Mouse (Mus musculus) hindbrain, embryonic 15.5 days (tissue): Measurements from ENCODE around the gene Atxn7l1. TPM values are rescaled to one million over a fixed set of nuclear protein-coding genes. Genes with fewer than 3 reads are reported as not detected.

Source experiments
- ATAC-seq: fragments of 200-750 bp; cut with Nextera tagmentation; 2 replicates; pipeline ENCODE4 v1.8.0; 2017; ENCODE audit warnings: low read depth, moderate number of reproducible peaks, moderate TSS enrichment; ENCODE audit not compliant: low FRiP score
- H3K27ac ChIP-seq: fragments of 300-500 bp; sonication (generic); replicated peaks from 2 replicates; pipeline ENCODE4 v1.5.1; 2015; ENCODE audit warnings: mild to moderate bottlenecking, inconsistent platforms
- H3K27me3 ChIP-seq: fragments of 300-500 bp; sonication (generic); 2 replicates; pipeline ENCODE4 v1.6.1; 2015; ENCODE audit warnings: control low read depth, inconsistent platforms
- H3K36me3 ChIP-seq: fragments of 300-500 bp; sonication (generic); 2 replicates; pipeline ENCODE4 v1.6.1; 2015; ENCODE audit warnings: control low read depth, inconsistent platforms
- H3K4me1 ChIP-seq: fragments of 300-500 bp; sonication (generic); replicated peaks from 2 replicates; pipeline ENCODE4 v1.6.1; 2015; ENCODE audit warnings: control low read depth, inconsistent platforms
- H3K4me2 ChIP-seq: fragments of 300-500 bp; sonication (generic); 2 replicates; pipeline ENCODE4 v1.6.1; 2015; ENCODE audit warnings: moderate library complexity, mild to moderate bottlenecking, inconsistent platforms
- H3K4me3 ChIP-seq: fragments of 300-500 bp; sonication (generic); 2 replicates; pipeline ENCODE4 v1.5.1; 2015; ENCODE audit warnings: mild to moderate bottlenecking, inconsistent platforms
- H3K9ac ChIP-seq: fragments of 300-500 bp; sonication (generic); 2 replicates; pipeline ENCODE4 v1.6.1; 2015; ENCODE audit warnings: inconsistent platforms
- H3K9me3 ChIP-seq: fragments of 300-500 bp; sonication (generic); 2 replicates; pipeline ENCODE4 v1.6.1; 2016; ENCODE audit warnings: control low read depth, inconsistent platforms
- WGBS: fragments of 180-500 bp; shearing (Covaris S2); methylation state at CpG from one replicate; pipeline ENCODE4 v1.1.7; 2015; 5-methylcytosine and 5-hydroxymethylcytosine counted together
- polyA plus RNA-seq: library from polyadenylated mRNA; unstranded; fragments of >200 nt; fragmentation: Nextera tagmentation; extraction: Ambion mirVana; gene quantifications from 2 replicates; pipeline ENCODE4 v1.2.1, GENCODE M21; 2015

Atxn7l1 gene
- polyA plus RNA-seq, result 19.3 and 23.6 TPM in 2 replicates

DNA sequence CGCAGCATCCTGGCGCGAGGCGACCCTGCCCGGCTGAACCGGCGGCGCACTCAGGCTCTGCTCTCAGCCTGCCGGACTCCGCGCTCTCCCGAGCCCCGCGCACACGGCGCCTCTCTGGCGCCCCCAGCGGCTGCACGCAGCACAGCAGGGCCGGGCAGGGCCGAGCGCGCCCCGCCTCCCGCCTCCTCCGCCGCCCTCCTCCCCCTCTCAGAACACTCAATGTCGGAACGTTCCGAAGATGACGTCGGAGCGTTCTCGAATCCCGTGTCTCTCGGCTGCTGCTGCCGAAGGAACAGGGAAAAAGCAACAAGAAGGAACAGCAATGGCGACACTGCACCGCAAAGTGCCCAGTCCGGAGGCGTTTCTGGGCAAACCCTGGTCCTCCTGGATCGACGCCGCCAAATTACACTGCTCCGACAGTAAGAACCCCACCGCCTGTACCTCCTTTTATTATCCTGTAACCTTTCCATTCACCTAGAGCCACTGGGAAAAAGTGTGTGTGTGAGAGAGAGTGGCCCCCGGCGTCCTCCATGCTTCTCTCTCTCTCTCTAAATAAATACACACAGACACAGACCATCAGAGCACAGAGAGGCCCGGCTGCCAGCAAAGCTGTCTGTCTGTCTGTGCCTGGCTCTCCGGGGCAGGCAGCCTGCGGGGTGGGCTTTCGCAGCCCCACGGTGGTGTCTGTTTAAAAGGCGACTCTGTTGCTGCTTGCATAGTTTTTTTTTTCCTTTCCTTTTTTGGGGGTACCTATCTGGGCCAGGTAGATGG is at the start of gene Atxn7l1:
TSS of gene Atxn7l1 (plus strand) at position 197 of the 771 bp plus-strand sequence.
- WGBS, result under 1% methylated on average over 53 of the region's 54 CpGs
- Histone ChIP-seq H3K9me3 (no peaks in the 10 kb centered on the region), H3K36me3 (no peaks in the 10 kb centered on the region), H3K9ac (peak within 1 kb of the TSS; percentile 85), H3K4me3 (peak within 1 kb of the TSS; percentile 62), H3K27me3 (0 out of 2 replicates have a peak, but pooled peaks cover 5% of the 10 kb centered on the region), H3K4me2 (peak within 1 kb of the TSS; percentile 91), H3K27ac (peak within 1 kb of the TSS; percentile 85), H3K4me1 (peaks cover 32% of the 10 kb centered on the region)
- peak; percentile 95 for ATAC-seq

- Histone ChIP-seq H3K9ac (no peak overlapping the region), H3K4me3 (no peak overlapping the region), H3K27ac (no peak overlapping the region), H3K36me3 (no peaks in the 10 kb centered on the region), H3K27me3 (no peaks in the 10 kb centered on the region), H3K4me1 (peaks cover 23% of the 10 kb centered on the region), H3K9me3 (no peaks in the 10 kb centered on the region), H3K4me2 (no peak overlapping the region)
- WGBS, result 53% methylated on average over 8 of the region's 8 CpGs
- ATAC-seq, result 0 out of 2 replicates have a peak, but pooled peaks have one; percentile 43
Measured at GRCm38 (mm10) chr12:33101627-33102026, 45.9 kb upstream of the Atxn7l1 start.

- 18% methylated on average over 15 of the region's 15 CpGs for WGBS
- Histone ChIP-seq H3K9ac (no peak overlapping the region), H3K4me1 (peaks cover 30% of the 10 kb centered on the region), H3K9me3 (no peaks in the 10 kb centered on the region), H3K4me2 (peak overlapping the region; percentile 13; the same call in 1 of the 2 replicates), H3K27ac (peak overlapping the region; percentile 59; the same call in 1 of the 2 replicates), H3K4me3 (no peak overlapping the region), H3K36me3 (no peaks in the 10 kb centered on the region), H3K27me3 (no peaks in the 10 kb centered on the region)
- ATAC-seq, result peak; percentile 40; the same call in 1 of the 2 replicates
Measured at GRCm38 (mm10) chr12:33102342-33103115, 45.0 kb upstream of the Atxn7l1 start.

DNA sequence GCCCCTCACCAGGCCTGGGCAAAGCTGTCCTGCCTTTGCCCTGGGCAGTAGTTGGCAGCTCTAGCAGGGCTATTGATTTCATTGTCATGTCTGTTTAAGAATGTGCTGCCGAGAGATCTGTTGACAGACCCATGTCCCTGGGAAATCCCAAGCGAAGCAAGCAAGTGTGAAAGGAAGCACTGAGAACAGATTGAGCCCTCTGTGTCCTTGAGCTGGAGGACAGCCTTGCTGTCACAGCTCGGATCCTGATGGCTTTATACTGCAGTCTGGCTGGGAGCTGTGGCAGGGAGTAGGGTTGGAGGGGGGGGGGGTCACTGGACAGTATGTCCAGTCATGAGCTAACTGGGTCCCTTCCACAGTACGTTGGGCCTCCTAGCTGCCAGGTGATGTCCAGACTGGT is 41.8 kb upstream of the Atxn7l1 start:
- H3K4me1 ChIP-seq, result peaks cover 36% of the 10 kb centered on the region
- no peak overlapping the region for H3K4me3 ChIP-seq
- H3K9me3 ChIP-seq, result no peaks in the 10 kb centered on the region
- 48% methylated on average over 4 of the region's 4 CpGs for WGBS
- no peaks in the 10 kb centered on the region for H3K36me3 ChIP-seq
- no peak overlapping the region for H3K9ac ChIP-seq
- no peak overlapping the region for H3K27ac ChIP-seq
- no peaks in the 10 kb centered on the region for H3K27me3 ChIP-seq
- no peak overlapping the region for H3K4me2 ChIP-seq
- ATAC-seq, result peak; percentile 68

DNA sequence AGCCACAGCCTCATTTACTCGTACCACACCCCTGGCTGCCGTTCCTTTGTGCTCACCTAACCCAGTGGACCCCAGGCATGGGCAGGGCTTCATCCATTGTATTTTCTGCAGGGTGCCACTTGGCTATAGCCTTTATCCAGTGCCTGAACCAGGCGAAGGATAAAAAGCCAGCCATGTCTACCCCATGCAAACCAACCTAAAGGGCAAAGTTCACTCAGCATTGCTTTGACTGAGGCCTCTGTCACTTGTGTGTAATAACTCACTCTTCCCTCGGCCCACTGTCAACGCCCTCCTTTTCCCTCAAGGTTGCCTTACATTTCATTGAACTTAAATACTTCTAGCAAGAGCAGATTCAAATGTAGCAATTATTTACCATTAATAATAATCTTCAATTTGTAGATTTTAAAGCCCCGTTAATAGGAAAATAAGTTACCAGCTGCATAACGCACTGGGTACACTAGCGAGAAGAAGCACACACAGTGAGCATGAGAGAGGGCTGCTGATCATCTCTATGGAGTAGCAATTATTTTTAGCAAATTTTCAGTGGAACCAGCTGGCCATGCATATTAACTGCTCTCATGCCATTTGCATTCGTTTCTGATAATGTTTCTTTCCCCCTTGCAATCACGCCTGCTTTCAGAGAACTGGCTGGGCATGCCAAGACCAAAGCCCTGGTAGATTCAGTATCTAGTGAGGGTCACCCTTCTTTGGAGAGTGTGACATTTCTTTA is 40.9 kb upstream of the Atxn7l1 start:
- H3K4me1 ChIP-seq, result peaks cover 36% of the 10 kb centered on the region
- no peak overlapping the region for H3K9ac ChIP-seq
- H3K27ac ChIP-seq, result no peak overlapping the region
- WGBS, result 54% methylated on average over 10 of the region's 10 CpGs
- H3K36me3 ChIP-seq, result no peaks in the 10 kb centered on the region
- no peak for ATAC-seq
- H3K9me3 ChIP-seq, result no peaks in the 10 kb centered on the region
- no peak overlapping the region for H3K4me2 ChIP-seq
- H3K27me3 ChIP-seq, result no peaks in the 10 kb centered on the region
- H3K4me3 ChIP-seq, result no peak overlapping the region

GRCm38 (mm10) chr12:33109531-33109930 is 38.0 kb upstream of the Atxn7l1 start:
- no peak overlapping the region for H3K4me2 ChIP-seq
- no peaks in the 10 kb centered on the region for H3K36me3 ChIP-seq
- no peaks in the 10 kb centered on the region for H3K9me3 ChIP-seq
- H3K27ac ChIP-seq, result no peak overlapping the region
- H3K4me3 ChIP-seq, result no peak overlapping the region
- peak; percentile 70; the same call in 1 of the 2 replicates for ATAC-seq
- no peaks in the 10 kb centered on the region; the same call in 1 of the 2 replicates for H3K27me3 ChIP-seq
- peaks cover 27% of the 10 kb centered on the region for H3K4me1 ChIP-seq
- H3K9ac ChIP-seq, result no peak overlapping the region

GRCm38 (mm10) chr12:33110894-33111471 is 36.5 kb upstream of the Atxn7l1 start:
- H3K27ac ChIP-seq, result peak overlapping the region; percentile 12
- H3K4me1 ChIP-seq, result peaks cover 22% of the 10 kb centered on the region
- H3K4me2 ChIP-seq, result no peak overlapping the region
- H3K36me3 ChIP-seq, result no peaks in the 10 kb centered on the region
- H3K4me3 ChIP-seq, result no peak overlapping the region
- no peak overlapping the region for H3K9ac ChIP-seq
- H3K27me3 ChIP-seq, result no peaks in the 10 kb centered on the region; the same call in 1 of the 2 replicates
- 22% methylated on average over 14 of the region's 14 CpGs for WGBS
- no peaks in the 10 kb centered on the region for H3K9me3 ChIP-seq
- ATAC-seq, result peak; percentile 38

DNA sequence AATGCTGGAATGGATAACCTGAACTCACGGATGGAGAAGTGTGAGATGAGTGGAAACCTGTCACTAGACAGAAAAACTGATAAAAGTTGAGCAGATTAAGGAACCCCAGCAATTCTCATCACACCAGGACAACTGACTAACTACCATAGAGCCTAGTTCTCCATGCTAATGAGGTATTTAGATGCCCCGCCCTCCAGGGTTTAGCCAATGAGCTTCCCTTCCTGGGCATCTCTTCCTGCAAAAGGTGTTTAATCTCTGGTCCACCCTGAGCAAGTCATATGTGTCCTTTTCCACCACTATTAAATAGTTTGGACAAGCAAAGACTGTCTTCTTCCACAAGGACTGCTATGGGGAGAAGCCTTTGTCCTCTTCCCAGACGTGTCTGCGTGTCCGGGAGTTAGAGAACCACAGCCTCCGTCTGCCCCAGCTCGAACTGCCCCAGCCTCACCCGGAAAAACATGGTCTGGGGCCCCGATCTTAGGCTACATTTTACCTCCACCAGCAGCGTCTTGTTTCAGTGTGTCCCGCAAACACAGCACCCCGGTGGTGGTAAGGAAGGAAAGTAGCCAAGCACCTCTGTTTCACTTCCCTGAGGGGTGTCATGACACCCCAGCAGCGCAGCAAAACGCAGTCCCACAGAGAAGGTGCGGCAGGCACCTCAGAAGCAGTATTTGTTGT is 28.7 kb upstream of the Atxn7l1 start:
- WGBS, result 42% methylated on average over 15 of the region's 15 CpGs
- H3K9me3 ChIP-seq, result no peaks in the 10 kb centered on the region
- no peaks in the 10 kb centered on the region for H3K36me3 ChIP-seq
- no peak overlapping the region for H3K4me2 ChIP-seq
- H3K27me3 ChIP-seq, result no peaks in the 10 kb centered on the region
- H3K27ac ChIP-seq, result no peak overlapping the region
- no peak overlapping the region for H3K4me3 ChIP-seq
- no peak for ATAC-seq
- H3K9ac ChIP-seq, result no peak overlapping the region
- no peaks in the 10 kb centered on the region for H3K4me1 ChIP-seq

GRCm38 (mm10) chr12:33125594-33126227 is 21.8 kb upstream of the Atxn7l1 start:
- WGBS, result 81% methylated on average over 9 of the region's 9 CpGs
- H3K36me3 ChIP-seq, result no peaks in the 10 kb centered on the region
- H3K27ac ChIP-seq, result no peak overlapping the region
- no peaks in the 10 kb centered on the region for H3K9me3 ChIP-seq
- peaks cover 16% of the 10 kb centered on the region for H3K4me1 ChIP-seq
- H3K9ac ChIP-seq, result no peak overlapping the region
- ATAC-seq, result no peak
- H3K4me2 ChIP-seq, result no peak overlapping the region
- no peak overlapping the region for H3K4me3 ChIP-seq
- H3K27me3 ChIP-seq, result no peaks in the 10 kb centered on the region

DNA sequence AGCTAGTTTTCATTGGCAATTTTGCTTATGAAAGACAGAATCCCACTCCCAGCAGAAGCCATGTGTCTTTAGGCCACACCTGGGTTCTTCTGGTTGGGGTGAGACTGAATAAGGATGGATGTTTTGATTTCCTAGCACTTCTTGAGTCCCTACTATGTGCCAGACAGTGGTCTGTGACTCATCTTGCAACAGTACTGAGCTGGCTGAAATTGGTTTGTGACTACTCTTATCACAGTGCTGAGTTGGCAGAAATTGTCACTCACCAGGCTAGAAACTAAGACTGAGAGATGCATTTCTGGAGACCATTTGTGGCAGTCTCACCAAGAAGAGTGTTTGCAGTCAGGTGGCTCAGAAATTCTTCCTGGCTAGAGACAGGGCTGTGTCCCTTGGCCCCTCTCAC is 21.2 kb upstream of the Atxn7l1 start:
- H3K36me3 ChIP-seq, result no peaks in the 10 kb centered on the region
- H3K4me3 ChIP-seq, result no peak overlapping the region
- no peak overlapping the region for H3K27ac ChIP-seq
- H3K9me3 ChIP-seq, result no peaks in the 10 kb centered on the region
- H3K27me3 ChIP-seq, result no peaks in the 10 kb centered on the region
- no peak for ATAC-seq
- H3K9ac ChIP-seq, result no peak overlapping the region
- no peak overlapping the region for H3K4me2 ChIP-seq
- peaks cover 16% of the 10 kb centered on the region for H3K4me1 ChIP-seq

GRCm38 (mm10) chr12:33128121-33128520 is 19.4 kb upstream of the Atxn7l1 start:
- H3K4me2 ChIP-seq, result no peak overlapping the region
- 82% methylated on average over 2 of the region's 2 CpGs for WGBS
- H3K4me1 ChIP-seq, result peaks cover 16% of the 10 kb centered on the region
- no peaks in the 10 kb centered on the region for H3K36me3 ChIP-seq
- no peak overlapping the region for H3K9ac ChIP-seq
- H3K27me3 ChIP-seq, result no peaks in the 10 kb centered on the region
- H3K4me3 ChIP-seq, result no peak overlapping the region
- H3K9me3 ChIP-seq, result no peaks in the 10 kb centered on the region
- H3K27ac ChIP-seq, result no peak overlapping the region
- no peak for ATAC-seq
